8 mouse cellular contexts compared by ENCODE assay signal in the genomic region with DNA sequence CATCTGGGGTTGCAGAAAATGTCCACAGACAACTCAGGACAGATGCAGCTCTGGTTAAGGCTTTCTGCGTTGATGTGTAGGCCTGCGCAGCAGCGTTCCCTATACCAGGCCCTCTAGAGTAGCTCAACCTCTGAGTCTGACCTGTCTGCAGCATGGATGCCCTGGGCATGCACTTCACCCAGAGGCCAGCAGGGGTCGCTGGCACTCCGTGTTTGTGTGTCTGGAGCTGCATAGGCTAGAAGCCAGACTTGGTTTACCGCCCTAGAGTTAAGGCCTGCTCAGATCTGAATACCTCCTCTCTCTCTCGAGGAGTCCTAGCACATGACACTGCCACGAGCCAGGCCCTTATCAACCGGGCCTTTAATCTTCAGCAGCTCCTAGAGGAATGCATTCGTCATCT.
DNase-seq lines count a peak whose midpoint lies in the region; ATAC-seq and TF ChIP-seq lines count a peak whose summit lies in the region.

No protein-coding gene starts in this region.

- TF ChIP-seq CTCF in kidney, adult 2 months (conservative IDR thresholded peaks at IDR 0.05; ENCODE audit: insufficient read depth, insufficient read length, low read depth, low read length), result peak; percentile 90
- peak; percentile 97 for TF ChIP-seq CTCF in spleen, adult 2 months (IDR thresholded peaks at IDR 0.05; ENCODE audit: extremely low read depth, insufficient read depth, insufficient read length, insufficient replicate concordance)

- H3K9ac ChIP-seq in embryonic facial prominence, embryonic 12.5 days, result no peak overlapping the region
- H3K9ac ChIP-seq in midbrain, embryonic 16.5 days (ENCODE audit: low read depth, low read length), result no peak overlapping the region

- H3K4me3 ChIP-seq in embryonic facial prominence, embryonic 12.5 days, result no peak overlapping the region
- H3K4me3 ChIP-seq in kidney, adult 2 months (ENCODE audit: insufficient read depth, low read depth, low read length), result no peak overlapping the region
- H3K4me3 ChIP-seq in limb, embryonic 10.5 days, result no peak overlapping the region
- no peak overlapping the region for H3K4me3 ChIP-seq in midbrain, embryonic 16.5 days (ENCODE audit: low read depth, low read length)
- no peak overlapping the region for H3K4me3 ChIP-seq in spleen, adult 2 months (ENCODE audit: extremely low read depth, insufficient read depth, insufficient read length)

- DNase-seq in 416B (ENCODE audit: low read depth), result peak; percentile 75
- DNase-seq in adrenal gland, postnatal 14 days, result peak; percentile 88
- DNase-seq in heart, adult 18-20 months, result peak; percentile 55 to 88
- peak; percentile 70 for DNase-seq in kidney, adult 2 months
- peak; percentile 90 for DNase-seq in limb, embryonic 10.5 days (ENCODE audit: low spot score)
- peak; percentile 12 to 59 for DNase-seq in spleen, adult 2 months (ENCODE audit: low read depth in 1 of 2, low spot score in 2 of 2)

- whole genome bisulfite sequencing in embryonic facial prominence, embryonic 12.5 days, result 27% methylated on average over 10 of the region's 10 CpGs
- 35% methylated on average over 10 of the region's 10 CpGs for WGBS in kidney, adult 2 months
- WGBS in limb, embryonic 10.5 days, result 26% methylated on average over 10 of the region's 10 CpGs
- WGBS in midbrain, embryonic 16.5 days, result 27% methylated on average over 10 of the region's 10 CpGs
- WGBS in spleen, adult 2 months, result 32% methylated on average over 10 of the region's 10 CpGs

- peaks cover 9% of the 10 kb centered on the region; the same call in 1 of the 2 replicates for H3K4me1 ChIP-seq in embryonic facial prominence, embryonic 12.5 days
- H3K4me1 ChIP-seq in kidney, adult 2 months (ENCODE audit: control insufficient read depth, insufficient read depth, low read length), result no peaks in the 10 kb centered on the region
- H3K4me1 ChIP-seq in limb, embryonic 10.5 days, result peaks cover 21% of the 10 kb centered on the region
- no peaks in the 10 kb centered on the region for H3K4me1 ChIP-seq in midbrain, embryonic 16.5 days (ENCODE audit: control insufficient read depth, insufficient read depth, low read length)
- H3K4me1 ChIP-seq in spleen, adult 2 months (ENCODE audit: control insufficient read depth, insufficient read depth, insufficient read length), result no peaks in the 10 kb centered on the region

- peak; percentile 61; the same call in 1 of the 2 replicates for ATAC-seq in embryonic facial prominence, embryonic 12.5 days (ENCODE audit: insufficient number of reproducible peaks, insufficient read depth, low FRiP score, low TSS enrichment)
- ATAC-seq in midbrain, embryonic 16.5 days, result 0 out of 2 replicates have a peak, but pooled peaks have one; percentile 33

- H3K9me3 ChIP-seq in embryonic facial prominence, embryonic 12.5 days, result no peaks in the 10 kb centered on the region
- no peaks in the 10 kb centered on the region for H3K9me3 ChIP-seq in limb, embryonic 10.5 days (replicated peaks)
- no peaks in the 10 kb centered on the region for H3K9me3 ChIP-seq in midbrain, embryonic 16.5 days (replicated peaks; ENCODE audit: control insufficient read depth, low read length, poor library complexity, severe bottlenecking)

- H3K27me3 ChIP-seq in embryonic facial prominence, embryonic 12.5 days, result no peaks in the 10 kb centered on the region
- H3K27me3 ChIP-seq in kidney, adult 2 months (replicated peaks; ENCODE audit: control insufficient read depth, insufficient read depth, low read length), result no peaks in the 10 kb centered on the region
- no peaks in the 10 kb centered on the region for H3K27me3 ChIP-seq in limb, embryonic 10.5 days (ENCODE audit: low read depth, poor library complexity, severe bottlenecking)
- no peaks in the 10 kb centered on the region for H3K27me3 ChIP-seq in midbrain, embryonic 16.5 days (ENCODE audit: control insufficient read depth, insufficient read depth, low read depth, low read length)
- H3K27me3 ChIP-seq in spleen, adult 2 months (ENCODE audit: control insufficient read depth, insufficient read depth, low read length), result no peaks in the 10 kb centered on the region

- no peak overlapping the region for H3K27ac ChIP-seq in embryonic facial prominence, embryonic 12.5 days
- H3K27ac ChIP-seq in kidney, adult 2 months (ENCODE audit: insufficient read depth, low read depth, low read length), result no peak overlapping the region
- H3K27ac ChIP-seq in limb, embryonic 10.5 days, result no peak overlapping the region
- no peak overlapping the region for H3K27ac ChIP-seq in midbrain, embryonic 16.5 days (ENCODE audit: low read length)
- H3K27ac ChIP-seq in spleen, adult 2 months (ENCODE audit: insufficient read depth, low read length), result no peak overlapping the region

- no peak for TF ChIP-seq POLR2A in kidney, adult 2 months (IDR thresholded peaks at IDR 0.05; ENCODE audit: low read depth, low read length)
- TF ChIP-seq POLR2A in spleen, adult 2 months (IDR thresholded peaks at IDR 0.05; ENCODE audit: low read depth, low read length), result no peak

- H3K4me2 ChIP-seq in embryonic facial prominence, embryonic 12.5 days (replicated peaks), result no peak overlapping the region
- H3K4me2 ChIP-seq in midbrain, embryonic 16.5 days (ENCODE audit: low read length), result no peak overlapping the region

- no peaks in the 10 kb centered on the region for H3K36me3 ChIP-seq in embryonic facial prominence, embryonic 12.5 days
- H3K36me3 ChIP-seq in kidney, adult 2 months (ENCODE audit: control insufficient read depth, insufficient read depth, low read length), result no peaks in the 10 kb centered on the region
- H3K36me3 ChIP-seq in limb, embryonic 10.5 days, result no peaks in the 10 kb centered on the region
- no peaks in the 10 kb centered on the region for H3K36me3 ChIP-seq in midbrain, embryonic 16.5 days (ENCODE audit: control insufficient read depth, insufficient read depth, low read length)
- H3K36me3 ChIP-seq in spleen, adult 2 months (ENCODE audit: control insufficient read depth, insufficient read depth, low read length), result no peaks in the 10 kb centered on the region

Comparison
In these comparisons a context has a peak if more than half of its experiments do, and no peak if none do; other contexts are left out.
1. DNase-seq: peak in every context shown above with its lines; median percentile 90 in limb, embryonic 10.5 days; 88 in adrenal gland, postnatal 14 days; 75 in 416B; 72 in heart, adult 18-20 months; 70 in kidney, adult 2 months; 36 in spleen, adult 2 months.